Mouse (Mus musculus) heart, embryonic 14.5 days (tissue): ENCODE data around the gene Tent5b. TPM values are rescaled to one million over a fixed set of nuclear protein-coding genes. Genes with fewer than 3 reads are reported as not detected.
"Not testable (repeated sequence)": the region's sequence is repeated elsewhere in the genome, so short reads cannot be mapped to it uniquely, and the experiment has no call there.

Experiments
- ATAC-seq: fragments of 200-750 bp; cut with Nextera tagmentation; 2 replicates; pipeline ENCODE4 v1.8.0; 2017; ENCODE audit warnings: low read depth, moderate TSS enrichment; ENCODE audit not compliant: insufficient number of reproducible peaks, insufficient read depth, low FRiP score
- H3K27ac ChIP-seq, 2 experiments: fragments of 200-500 bp in 1 of 2; fragments of 300-500 bp in 1 of 2; sonication (generic) in 1 of 2; replicated peaks in 1 of 2; 2 replicates each; pipeline ENCODE4 v1.5.1; 2012 to 2014; ENCODE audit warnings: low read depth in 2 of 2, low read length in 2 of 2, control low read depth in 1 of 2, mild to moderate bottlenecking in 1 of 2, mixed read lengths in 1 of 2; ENCODE audit not compliant: control insufficient read depth in 1 of 2, insufficient read depth in 1 of 2
- H3K27me3 ChIP-seq: fragments of 300-500 bp; sonication (generic); 2 replicates; pipeline ENCODE4 v1.6.1; 2014; ENCODE audit warnings: mild to moderate bottlenecking, low read length, control low read depth; ENCODE audit not compliant: control insufficient read depth, insufficient read depth
- H3K36me3 ChIP-seq: fragments of 300-500 bp; sonication (generic); 2 replicates; pipeline ENCODE4 v1.6.1; 2014; ENCODE audit warnings: mild to moderate bottlenecking, control low read depth, low read length, mixed read lengths; ENCODE audit not compliant: control insufficient read depth, insufficient read depth
- H3K4me1 ChIP-seq, 2 experiments: fragments of 200-500 bp in 1 of 2; fragments of 300-500 bp in 1 of 2; sonication (generic) in 1 of 2; 2 replicates each; pipeline ENCODE4 v1.6.1; 2012 to 2014; ENCODE audit warnings: low read length in 2 of 2, control low read depth in 1 of 2, mixed read lengths in 1 of 2; ENCODE audit not compliant: control insufficient read depth in 2 of 2, insufficient read depth in 2 of 2
- H3K4me2 ChIP-seq: fragments of 300-500 bp; sonication (generic); 2 replicates; pipeline ENCODE4 v1.6.1; 2014; ENCODE audit warnings: mild to moderate bottlenecking, low read length
- H3K4me3 ChIP-seq, 2 experiments: fragments of 200-500 bp in 1 of 2; fragments of 300-500 bp in 1 of 2; sonication (generic) in 1 of 2; 2 replicates each; pipeline ENCODE4 v1.5.1; 2012 to 2014; ENCODE audit warnings: low read length in 2 of 2, mild to moderate bottlenecking in 2 of 2, control low read depth in 1 of 2, low read depth in 1 of 2, moderate library complexity in 1 of 2; ENCODE audit not compliant: control insufficient read depth in 1 of 2, insufficient read depth in 1 of 2
- H3K9ac ChIP-seq: fragments of 300-500 bp; sonication (generic); 2 replicates; pipeline ENCODE4 v1.6.1; 2014; ENCODE audit warnings: mild to moderate bottlenecking, low read length
- H3K9me3 ChIP-seq: fragments of 300-500 bp; sonication (generic); 2 replicates; pipeline ENCODE4 v1.6.1; 2016; ENCODE audit warnings: low read length, control low read depth; ENCODE audit not compliant: control insufficient read depth
- WGBS: fragments of 180-500 bp; shearing (Covaris S2); extraction: QIAGEN DNeasy Blood & Tissue Kit; methylation state at CpG from one replicate; pipeline ENCODE4 v1.1.7; 2014; 5-methylcytosine and 5-hydroxymethylcytosine counted together
- polyA plus RNA-seq: library from polyadenylated mRNA; unstranded; fragments of >200 nt; fragmentation: Nextera tagmentation; extraction: Ambion mirVana; gene quantifications from 2 replicates; pipeline ENCODE4 v1.2.1, GENCODE M21; 2014

The Tent5b gene
- polyA plus RNA-seq, 1 experiment from 2014 or later = 0.61 TPM

GRCm38 (mm10) chr4:133504755-133505485 is 25.0 kb downstream of the Tent5b start:
- WGBS = 58% methylated on average over 9 of the region's 9 CpGs
- Histone ChIP-seq H3K9me3 (no peaks in the 10 kb centered on the region), H3K9ac (no peak overlapping the region), H3K4me3 (no peak overlapping the region), H3K27ac (no peak overlapping the region), H3K4me1 (no peaks in the 10 kb centered on the region), H3K27me3 (peaks cover 60% of the 10 kb centered on the region), H3K36me3 (no peaks in the 10 kb centered on the region), H3K4me2 (no peak overlapping the region)
- ATAC-seq = no peak

- H3K27ac ChIP-seq = no peak overlapping the region
- ATAC-seq = no peak
- peaks cover 43% of the 10 kb centered on the region for H3K27me3 ChIP-seq
- no peak overlapping the region for H3K4me2 ChIP-seq
- H3K9me3 ChIP-seq = no peaks in the 10 kb centered on the region
- no peak overlapping the region for H3K4me3 ChIP-seq
- no peak overlapping the region for H3K9ac ChIP-seq
- no peaks in the 10 kb centered on the region for H3K36me3 ChIP-seq
- WGBS = 50% methylated on average over 5 of the region's 5 CpGs
- H3K4me1 ChIP-seq = no peaks in the 10 kb centered on the region
Measured at GRCm38 (mm10) chr4:133506573-133506972, 26.6 kb downstream of the Tent5b start.

GRCm38 (mm10) chr4:133508990-133509389 is 29.1 kb downstream of the Tent5b start:
- WGBS = 87% methylated on average over 7 of the region's 7 CpGs
- H3K27me3 ChIP-seq = peaks cover 36% of the 10 kb centered on the region
- no peak overlapping the region for H3K27ac ChIP-seq
- H3K4me2 ChIP-seq = no peak overlapping the region
- H3K36me3 ChIP-seq = no peaks in the 10 kb centered on the region
- no peak for ATAC-seq
- H3K9me3 ChIP-seq = no peaks in the 10 kb centered on the region
- H3K4me1 ChIP-seq = no peaks in the 10 kb centered on the region
- no peak overlapping the region for H3K9ac ChIP-seq
- H3K4me3 ChIP-seq = no peak overlapping the region

GRCm38 (mm10) chr4:133511050-133511449 is 31.1 kb downstream of the Tent5b start:
- Histone ChIP-seq H3K9ac (no peak overlapping the region), H3K4me2 (no peak overlapping the region), H3K27me3 (peaks cover 18% of the 10 kb centered on the region), H3K4me1 (no peaks in the 10 kb centered on the region), H3K4me3 (no peak overlapping the region), H3K36me3 (no peaks in the 10 kb centered on the region), H3K27ac (no peak overlapping the region), H3K9me3 (no peaks in the 10 kb centered on the region)
- 77% methylated on average over 5 of the region's 5 CpGs for WGBS
- ATAC-seq = no peak

- H3K4me1 ChIP-seq, H3K4me2 ChIP-seq, ATAC-seq, H3K27me3 ChIP-seq, H3K9me3 ChIP-seq, H3K36me3 ChIP-seq, H3K9ac ChIP-seq, H3K4me3 ChIP-seq, H3K27ac ChIP-seq: not testable (repeated sequence)
- 47% methylated on average over 4 of the region's 5 CpGs for WGBS
Measured at GRCm38 (mm10) chr4:133512511-133512910, 32.6 kb downstream of the Tent5b start.

- H3K36me3 ChIP-seq = no peaks in the 10 kb centered on the region
- H3K27ac ChIP-seq = no peak overlapping the region
- no peaks in the 10 kb centered on the region for H3K9me3 ChIP-seq
- peaks cover 7% of the 10 kb centered on the region for H3K27me3 ChIP-seq
- H3K4me3 ChIP-seq = no peak overlapping the region
- 13% methylated on average over 8 of the region's 8 CpGs for WGBS
- no peak for ATAC-seq
- H3K4me2 ChIP-seq = no peak overlapping the region
- H3K4me1 ChIP-seq = no peaks in the 10 kb centered on the region
- H3K9ac ChIP-seq = no peak overlapping the region
Measured at GRCm38 (mm10) chr4:133512972-133513371, 33.0 kb downstream of the Tent5b start.

GRCm38 (mm10) chr4:133518601-133519368 is 38.9 kb downstream of the Tent5b start, which contains the start of gene Kdf1:
Gene Kdf1, plus strand, starts transcription at chr4:133518963.
- no peaks in the 10 kb centered on the region for H3K9me3 ChIP-seq
- H3K27ac ChIP-seq = no peak within 1 kb of the TSS
- H3K36me3 ChIP-seq = no peaks in the 10 kb centered on the region
- peak within 1 kb of the TSS; percentile 45 to 48 for H3K4me3 ChIP-seq
- H3K4me2 ChIP-seq = peak within 1 kb of the TSS; percentile 81
- H3K9ac ChIP-seq = peak within 1 kb of the TSS; percentile 57
- no peak for ATAC-seq
- WGBS = 3% methylated on average over 62 of the region's 69 CpGs
- H3K4me1 ChIP-seq = peaks cover 0 to 9% of the 10 kb centered on the region in 2 experiments; a peak in 2 of 4 replicates
- H3K27me3 ChIP-seq = peaks cover 39% of the 10 kb centered on the region
